ENCODE assay signal across 27 mouse cellular contexts in genomic region chr8:41593666-41594042, GRCm38 (mm10).
DNase-seq lines count a peak whose midpoint lies in the region; ATAC-seq and TF ChIP-seq lines count a peak whose summit lies in the region.
"Had no signal": no experiment of that assay in that cellular context is flagged by ENCODE, and none has a peak within 500 bp of the region (broad histone marks: within the 10 kb centered on the region; RNA-seq: fewer than 3 reads in every experiment).

No protein-coding gene starts in this region.

- H3K36me3 ChIP-seq in forebrain, embryonic 13.5 days (ENCODE audit: poor library complexity, severe bottlenecking): no peaks in the 10 kb centered on the region
- no peaks in the 10 kb centered on the region for H3K36me3 ChIP-seq in forebrain, embryonic 16.5 days (ENCODE audit: control insufficient read depth, insufficient read depth)
- H3K36me3 ChIP-seq in limb, embryonic 12.5 days: no peaks in the 10 kb centered on the region
- H3K36me3 ChIP-seq in liver, postnatal 0 days (replicated peaks; ENCODE audit: insufficient read depth, low read length): no peaks in the 10 kb centered on the region
- H3K36me3 ChIP-seq: embryonic facial prominence, embryonic 12.5 days; embryonic facial prominence, embryonic 15.5 days; heart, embryonic 12.5 days; heart, embryonic 15.5 days; hindbrain, embryonic 10.5 days; hindbrain, embryonic 13.5 days; intestine, embryonic 15.5 days had no signal

- no peak for TF ChIP-seq EP300 in liver, postnatal 0 days (IDR thresholded peaks at IDR 0.05; ENCODE audit: low read depth)

- H3K9me3 ChIP-seq in forebrain, embryonic 13.5 days (replicated peaks): no peaks in the 10 kb centered on the region
- H3K9me3 ChIP-seq in forebrain, embryonic 16.5 days (ENCODE audit: control insufficient read depth, low read length): no peaks in the 10 kb centered on the region
- H3K9me3 ChIP-seq in limb, embryonic 12.5 days: no peaks in the 10 kb centered on the region
- no peaks in the 10 kb centered on the region for H3K9me3 ChIP-seq in liver, postnatal 0 days (ENCODE audit: low read length)
- H3K9me3 ChIP-seq: embryonic facial prominence, embryonic 12.5 days; embryonic facial prominence, embryonic 15.5 days; heart, embryonic 12.5 days; heart, embryonic 15.5 days; hindbrain, embryonic 10.5 days; hindbrain, embryonic 13.5 days; intestine, embryonic 15.5 days had no signal

- peak; percentile 53; the same call in 1 of the 2 replicates for ATAC-seq in forebrain, embryonic 13.5 days
- ATAC-seq in forebrain, embryonic 16.5 days: no peak
- ATAC-seq in limb, embryonic 12.5 days (ENCODE audit: insufficient number of reproducible peaks, insufficient read depth, low FRiP score, low TSS enrichment, low read depth): peak; percentile 22; the same call in 1 of the 2 replicates
- ATAC-seq in liver, postnatal 0 days: no peak
- ATAC-seq: activated CD4-positive, CD25-positive, alpha-beta regulatory T cell, adult 4 months; CD4-positive, CD25-positive, alpha-beta regulatory T cell, adult 4 months; hindbrain, embryonic 16.5 days; intestine, embryonic 15.5 days had no signal

- TF ChIP-seq POLR2A in brain, embryonic 14.5 days (IDR thresholded peaks at IDR 0.05; ENCODE audit: borderline replicate concordance, extremely low read depth, insufficient read depth, insufficient read length, poor library complexity, severe bottlenecking): no peak

- H3K4me2 ChIP-seq in forebrain, embryonic 13.5 days: no peak overlapping the region
- H3K4me2 ChIP-seq in forebrain, embryonic 16.5 days (ENCODE audit: low read length): no peak overlapping the region
- H3K4me2 ChIP-seq in limb, embryonic 12.5 days: no peak overlapping the region
- H3K4me2 ChIP-seq in liver, postnatal 0 days (ENCODE audit: low read depth, low read length): no peak overlapping the region
- H3K4me2 ChIP-seq: embryonic facial prominence, embryonic 12.5 days; embryonic facial prominence, embryonic 15.5 days; heart, embryonic 12.5 days; heart, embryonic 15.5 days; hindbrain, embryonic 13.5 days; intestine, embryonic 15.5 days had no signal

- no peak overlapping the region for H3K4me3 ChIP-seq in forebrain, embryonic 13.5 days
- H3K4me3 ChIP-seq in forebrain, embryonic 16.5 days (replicated peaks; ENCODE audit: low read length): no peak overlapping the region
- H3K4me3 ChIP-seq in limb, embryonic 12.5 days (replicated peaks): no peak overlapping the region
- H3K4me3 ChIP-seq in liver, postnatal 0 days (ENCODE audit: low read depth, low read length): no peak overlapping the region
- H3K4me3 ChIP-seq: embryonic facial prominence, embryonic 12.5 days; embryonic facial prominence, embryonic 15.5 days; heart, embryonic 12.5 days; heart, embryonic 15.5 days; hindbrain, embryonic 10.5 days; hindbrain, embryonic 13.5 days; intestine, embryonic 15.5 days had no signal

- no peak overlapping the region for H3K27ac ChIP-seq in forebrain, embryonic 13.5 days
- H3K27ac ChIP-seq in forebrain, embryonic 16.5 days (ENCODE audit: low read length): no peak overlapping the region
- H3K27ac ChIP-seq in limb, embryonic 12.5 days: no peak overlapping the region
- H3K27ac ChIP-seq in liver, postnatal 0 days (ENCODE audit: low read depth): no peak overlapping the region
- H3K27ac ChIP-seq: embryonic facial prominence, embryonic 12.5 days; embryonic facial prominence, embryonic 15.5 days; heart, embryonic 15.5 days; hindbrain, embryonic 10.5 days; hindbrain, embryonic 13.5 days; intestine, embryonic 15.5 days had no signal

- WGBS in forebrain, embryonic 13.5 days: 36% methylated on average over 2 of the region's 2 CpGs
- 27% methylated on average over 2 of the region's 2 CpGs for WGBS in forebrain, embryonic 16.5 days
- WGBS in limb, embryonic 12.5 days: 37% methylated on average over 2 of the region's 2 CpGs
- 57% methylated on average over 2 of the region's 2 CpGs for WGBS in liver, postnatal 0 days (ENCODE audit: insufficient replicate concordance)

- no peaks in the 10 kb centered on the region for H3K27me3 ChIP-seq in forebrain, embryonic 13.5 days
- H3K27me3 ChIP-seq in forebrain, embryonic 16.5 days (replicated peaks; ENCODE audit: control insufficient read depth, insufficient read depth, low read length): no peaks in the 10 kb centered on the region
- H3K27me3 ChIP-seq in limb, embryonic 12.5 days: peaks cover 6% of the 10 kb centered on the region
- no peaks in the 10 kb centered on the region for H3K27me3 ChIP-seq in liver, postnatal 0 days (ENCODE audit: insufficient read depth, low read length)
- H3K27me3 ChIP-seq: embryonic facial prominence, embryonic 12.5 days; embryonic facial prominence, embryonic 15.5 days; heart, embryonic 12.5 days; heart, embryonic 15.5 days; hindbrain, embryonic 13.5 days; intestine, embryonic 15.5 days had no signal

- no peak overlapping the region for H3K9ac ChIP-seq in forebrain, embryonic 13.5 days
- no peak overlapping the region for H3K9ac ChIP-seq in forebrain, embryonic 16.5 days (replicated peaks; ENCODE audit: low read depth, low read length)
- no peak overlapping the region for H3K9ac ChIP-seq in limb, embryonic 12.5 days (replicated peaks)
- H3K9ac ChIP-seq in liver, postnatal 0 days (replicated peaks): no peak overlapping the region
- H3K9ac ChIP-seq: embryonic facial prominence, embryonic 12.5 days; embryonic facial prominence, embryonic 15.5 days; heart, embryonic 12.5 days; heart, embryonic 15.5 days; hindbrain, embryonic 13.5 days; intestine, embryonic 15.5 days had no signal

- no peak for TF ChIP-seq CTCF in brain, embryonic 14.5 days (IDR thresholded peaks at IDR 0.05; ENCODE audit: borderline replicate concordance, extremely low read depth, insufficient read depth, insufficient read length)
- no peak for TF ChIP-seq CTCF in liver, postnatal 0 days (IDR thresholded peaks at IDR 0.05; ENCODE audit: low read depth)

- H3K4me1 ChIP-seq in forebrain, embryonic 13.5 days: peaks cover 6% of the 10 kb centered on the region; the same call in 1 of the 2 replicates
- H3K4me1 ChIP-seq in forebrain, embryonic 16.5 days (replicated peaks; ENCODE audit: control insufficient read depth, insufficient read depth, low read length): no peaks in the 10 kb centered on the region
- peaks cover 13% of the 10 kb centered on the region for H3K4me1 ChIP-seq in limb, embryonic 12.5 days (replicated peaks)
- no peaks in the 10 kb centered on the region for H3K4me1 ChIP-seq in liver, postnatal 0 days (ENCODE audit: insufficient read depth)
- H3K4me1 ChIP-seq: embryonic facial prominence, embryonic 12.5 days; embryonic facial prominence, embryonic 15.5 days; heart, embryonic 12.5 days; heart, embryonic 15.5 days; hindbrain, embryonic 10.5 days had no signal

- DNase-seq in brain, embryonic 14.5 days (ENCODE audit: low read depth): peak; percentile 80
- no peak for DNase-seq in ovary, postnatal 10 days (ENCODE audit: low spot score)
- no peak for DNase-seq in liver, postnatal 0 days
- DNase-seq: adrenal gland, adult 8-10 months; adrenal gland, postnatal 25 days; cerebellum, adult 18-20 months; cerebellum, adult 9-10 months; cerebellum, postnatal 14 days; gastrocnemius, postnatal 10 days; gastrocnemius, postnatal 36 days; heart, adult 11 months; heart, postnatal 10 days; heart, postnatal 36 days; kidney, adult 11 months had no signal

Comparison
In these comparisons a context has a peak if more than half of its experiments do, and no peak if none do; other contexts are left out.
1. ATAC-seq: peak in forebrain, embryonic 13.5 days (single experiment) and limb, embryonic 12.5 days (single experiment); none in forebrain, embryonic 16.5 days (single experiment) and liver, postnatal 0 days (single experiment).